Mouse (Mus musculus) right cerebral cortex, postnatal 36 days (tissue): ENCODE measurements around the gene 4933434E20Rik.

Source experiments
- DNase-seq, 2 experiments: peaks; one replicate each; pipeline ENCODE4 v3.0.0; 2022; ENCODE audit warnings: low spot score in 2 of 2, mixed read lengths in 1 of 2

4933434E20Rik gene

GRCm38 (mm10) chr3:90081365-90082240 is 30.2 kb downstream of the 4933434E20Rik start:
- DNase-seq: no peak

- peak in 1 of 2 experiments; percentile 27 for DNase-seq
Observed at GRCm38 (mm10) chr3:90083034-90083433, 31.6 kb downstream of the 4933434E20Rik start.

- peak; percentile 46 to 74 for DNase-seq
Observed at GRCm38 (mm10) chr3:90083698-90084324, 32.4 kb downstream of the 4933434E20Rik start.

GRCm38 (mm10) chr3:90084790-90085189 is 33.4 kb downstream of the 4933434E20Rik start:
- no peak for DNase-seq

GRCm38 (mm10) chr3:90085281-90085680 is 33.8 kb downstream of the 4933434E20Rik start:
- DNase-seq: no peak

- DNase-seq: no peak
Observed at GRCm38 (mm10) chr3:90086068-90086467, 34.6 kb downstream of the 4933434E20Rik start.

- no peak for DNase-seq
Observed at GRCm38 (mm10) chr3:90088617-90089016, 37.2 kb downstream of the 4933434E20Rik start.

GRCm38 (mm10) chr3:90090892-90091291 is 39.5 kb downstream of the 4933434E20Rik start:
- DNase-seq: no peak

- DNase-seq: no peak
Observed at GRCm38 (mm10) chr3:90094453-90094852, 43.0 kb downstream of the 4933434E20Rik start.

GRCm38 (mm10) chr3:90097928-90098327 is 46.5 kb downstream of the 4933434E20Rik start:
- DNase-seq: peak; percentile 18 to 32

- no peak for DNase-seq
Observed at GRCm38 (mm10) chr3:90101010-90101409, 49.6 kb downstream of the 4933434E20Rik start.

GRCm38 (mm10) chr3:90101673-90102072 is 50.2 kb downstream of the 4933434E20Rik start:
- no peak for DNase-seq

- DNase-seq: no peak
Observed at GRCm38 (mm10) chr3:90102239-90102638, 50.8 kb downstream of the 4933434E20Rik start.

GRCm38 (mm10) chr3:90103176-90103575 is 51.7 kb downstream of the 4933434E20Rik start:
- DNase-seq: no peak

GRCm38 (mm10) chr3:90103938-90104337 is 52.5 kb downstream of the 4933434E20Rik start, which contains the start of gene Nup210l:
Gene Nup210l (plus strand): TSS chr3:90104132.
- DNase-seq: no peak

GRCm38 (mm10) chr3:90111706-90112105 is 60.3 kb downstream of the 4933434E20Rik start:
- DNase-seq: no peak

- DNase-seq: no peak
Observed at GRCm38 (mm10) chr3:90114342-90114741, 62.9 kb downstream of the 4933434E20Rik start.

- no peak for DNase-seq
Observed at GRCm38 (mm10) chr3:90115526-90115925, 64.1 kb downstream of the 4933434E20Rik start.
